Mouse (Mus musculus) left cerebral cortex, adult 8-10 months (tissue): Measurements from ENCODE around the gene Gm42957. TPM values are rescaled to one million over a fixed set of nuclear protein-coding genes. Genes with fewer than 3 reads are reported as not detected.
"Not testable (repeated sequence)": the region's sequence is repeated elsewhere in the genome, so short reads cannot be mapped to it uniquely, and the experiment has no call there.

Experiments
- DNase-seq, 2 experiments: peaks; one replicate each; pipeline ENCODE4 v3.0.0; 2022; ENCODE audit warnings: low spot score in 2 of 2
- total RNA-seq, 4 experiments: library from RNA; stranded (reverse); gene quantifications; 2 replicates each; pipeline ENCODE4 v1.2.4; 2022

The Gm42957 gene
- total RNA-seq, 4 experiments from 2014 or later, result 0.11 to 0.51 (median 0.15) TPM; not detected in 1

DNA sequence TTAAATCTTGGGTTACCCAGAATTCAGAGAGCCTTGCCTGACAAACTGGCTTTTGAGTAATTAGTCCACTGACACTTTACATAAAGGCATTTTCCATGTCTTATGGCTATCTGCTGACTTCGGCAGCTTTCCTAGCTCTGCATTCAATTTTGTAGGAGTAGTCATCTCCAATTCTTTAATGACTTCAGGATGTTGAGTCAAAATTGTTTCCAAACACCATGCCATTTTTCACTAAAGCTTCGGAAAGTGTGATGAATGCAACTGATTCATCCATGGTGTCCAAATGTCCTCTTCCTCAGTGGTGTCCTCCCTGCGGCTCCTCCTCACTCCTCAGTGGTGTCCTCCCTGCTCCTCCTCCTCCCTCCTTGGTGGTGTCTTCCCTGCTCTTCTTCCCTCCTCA lies 17.3 kb upstream of the Gm42957 start:
- no peak for DNase-seq

DNA sequence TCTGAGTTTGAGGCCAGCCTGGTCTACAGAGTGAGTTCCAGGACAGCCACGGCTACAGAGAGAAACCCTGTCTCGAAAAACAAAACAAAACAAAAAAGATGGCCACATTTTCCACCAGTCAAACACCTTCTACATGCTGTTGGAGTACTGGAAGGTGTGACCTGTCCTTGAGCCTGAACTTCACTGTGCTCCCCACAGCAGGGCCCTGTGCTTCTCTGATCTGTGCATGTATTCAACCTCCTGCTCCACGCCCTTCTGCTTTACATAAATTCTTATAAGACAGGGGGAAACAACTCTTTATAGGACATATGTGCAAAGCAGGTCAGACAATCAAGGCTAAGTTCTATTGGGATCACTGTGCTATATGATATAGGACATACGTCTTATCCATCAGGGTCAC lies 12.1 kb upstream of the Gm42957 start:
- no peak for DNase-seq

DNA sequence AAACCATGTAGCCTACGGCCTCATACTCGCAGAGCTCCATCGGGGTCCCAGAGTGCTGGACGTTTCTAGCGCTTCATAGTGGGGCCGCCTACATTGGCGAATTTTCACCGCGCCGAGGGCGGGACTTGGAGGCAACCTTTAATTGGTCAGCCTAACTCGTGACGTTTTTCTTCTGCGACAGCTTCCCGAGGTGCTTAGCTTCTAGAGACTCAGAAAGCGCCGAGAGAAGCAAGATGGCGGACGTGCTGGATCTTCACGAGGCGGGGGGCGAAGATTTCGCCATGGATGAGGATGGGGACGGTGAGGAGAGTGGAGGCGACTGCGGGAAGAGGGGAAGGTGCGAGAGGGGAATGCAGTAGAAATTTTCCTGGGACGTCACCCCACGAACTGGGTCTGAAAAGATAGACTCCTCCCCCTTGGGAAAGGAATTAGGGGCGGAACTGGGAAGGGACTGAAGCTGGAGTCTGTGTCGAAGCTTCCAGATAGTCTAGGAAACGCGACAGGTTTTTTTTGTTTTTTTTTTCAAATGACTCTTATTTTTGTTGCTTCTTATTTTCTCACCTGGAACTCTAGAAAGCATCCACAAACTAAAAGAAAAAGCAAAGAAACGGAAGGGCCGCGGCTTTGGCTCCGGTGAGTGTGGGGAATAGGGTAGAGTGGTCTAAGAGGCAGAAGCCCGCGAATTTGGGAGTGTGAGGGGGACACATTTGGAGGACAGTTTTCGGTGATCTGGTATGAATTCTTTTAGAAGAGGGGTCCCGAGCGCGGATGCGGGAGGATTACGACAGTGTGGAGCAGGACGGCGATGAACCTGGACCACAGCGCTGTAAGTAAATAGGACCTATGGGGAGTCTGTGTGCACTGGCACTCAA lies 5.3 kb upstream of the Gm42957 start, which contains the start of gene Rbm8a:
Rbm8a (plus strand) TSS at position 205 of the 872 bp plus-strand sequence.
- peak; percentile 95 to 96 for DNase-seq

DNA sequence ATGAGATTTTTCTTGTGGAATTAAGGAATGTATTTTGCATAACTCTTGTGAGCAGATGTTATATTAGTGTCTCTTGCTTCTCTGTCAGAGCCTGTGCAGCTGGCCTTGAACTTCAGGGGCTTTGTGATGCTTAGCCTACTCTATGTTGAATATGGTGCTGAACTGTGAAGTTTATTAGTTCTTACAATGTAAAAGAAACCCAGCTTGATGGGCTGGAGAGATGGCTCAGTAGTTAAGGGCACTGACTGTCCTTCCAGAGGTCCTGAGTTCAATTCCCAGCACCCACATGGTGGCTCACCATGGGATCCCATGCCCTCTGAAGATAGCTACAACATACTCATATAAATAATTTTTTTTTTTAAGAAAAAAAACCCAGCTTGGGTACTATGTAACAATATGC lies 3.2 kb upstream of the Gm42957 start:
- no peak for DNase-seq

DNA sequence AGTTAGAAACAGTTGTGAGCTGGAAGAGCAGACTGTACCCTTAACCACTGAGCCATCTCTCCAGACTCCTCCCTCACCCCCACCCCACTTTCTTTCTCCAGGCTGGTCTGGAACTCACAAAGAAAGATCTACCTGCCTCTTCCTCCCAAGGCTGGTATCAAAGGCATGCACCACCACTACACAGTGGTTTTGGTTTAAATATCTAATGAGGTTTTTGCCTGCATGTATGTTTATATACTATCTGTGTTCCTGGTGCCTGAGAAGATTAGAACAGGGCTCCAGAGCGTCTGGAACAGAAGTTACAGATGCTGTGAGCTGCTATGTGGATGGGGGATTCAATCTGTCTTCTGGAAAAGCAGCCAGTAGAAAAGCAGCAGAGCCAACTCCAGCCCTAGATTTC lies 1.3 kb upstream of the Gm42957 start:
- no peak for DNase-seq

DNA sequence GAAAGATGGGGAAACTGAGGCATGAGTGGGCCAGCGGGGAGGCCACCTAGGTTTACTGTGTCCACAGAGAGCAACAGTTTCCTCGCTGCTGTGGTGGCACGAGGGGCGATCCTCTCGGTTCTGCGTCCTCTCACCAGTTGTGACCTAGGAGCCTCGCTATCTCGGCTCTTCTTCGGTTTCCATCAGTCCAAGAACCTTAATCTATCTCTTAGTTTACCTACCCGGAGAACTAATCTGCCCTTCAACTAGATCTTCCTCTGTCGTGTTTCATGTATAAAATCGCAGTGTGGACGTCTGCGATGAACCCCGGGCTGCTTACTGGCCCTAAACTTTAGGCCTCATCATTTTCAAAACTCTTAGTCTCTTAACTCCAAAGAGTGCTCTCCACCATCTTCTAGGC lies 632 bp downstream of the Gm42957 start:
- DNase-seq, result no peak

DNA sequence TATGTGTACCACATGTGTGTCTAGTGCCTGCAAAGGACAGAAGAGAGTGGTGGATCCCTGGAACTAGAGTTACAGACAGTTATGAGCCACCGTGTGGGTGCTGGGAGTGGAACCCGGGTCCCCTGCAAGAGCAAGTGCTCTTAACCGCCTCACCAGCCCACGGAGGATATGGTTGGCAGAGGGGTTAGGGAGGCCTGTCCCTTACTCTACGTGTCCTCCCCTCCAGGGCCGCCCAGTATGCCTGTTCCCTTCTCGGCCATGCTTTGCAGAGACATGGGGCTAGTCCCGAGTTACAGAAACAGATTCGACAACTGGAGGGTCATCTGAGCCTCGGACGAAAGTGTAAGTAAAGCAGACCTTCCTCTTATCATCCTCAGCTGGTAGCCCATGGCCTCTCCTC lies 1.2 kb downstream of the Gm42957 start:
- no peak for DNase-seq

DNA sequence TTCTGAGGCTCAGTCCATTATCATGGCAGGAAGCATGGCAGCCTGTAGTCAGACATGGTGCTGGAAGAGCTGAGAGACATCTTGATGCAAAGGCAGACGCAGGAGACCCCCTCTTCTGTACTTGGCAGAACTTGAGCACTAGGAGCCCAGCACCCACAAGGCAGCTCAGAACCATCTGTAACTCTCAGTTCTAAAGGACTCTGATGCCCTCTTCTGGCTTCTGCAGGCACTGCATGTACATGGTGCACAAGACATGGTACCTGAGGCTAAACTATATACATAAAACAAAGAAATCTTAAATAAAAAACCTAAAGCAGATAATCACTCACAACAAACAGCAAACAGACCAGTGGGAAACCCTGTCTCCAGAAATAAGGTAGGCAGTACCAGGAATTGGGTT lies 3.9 kb downstream of the Gm42957 start:
- DNase-seq, result no peak

DNA sequence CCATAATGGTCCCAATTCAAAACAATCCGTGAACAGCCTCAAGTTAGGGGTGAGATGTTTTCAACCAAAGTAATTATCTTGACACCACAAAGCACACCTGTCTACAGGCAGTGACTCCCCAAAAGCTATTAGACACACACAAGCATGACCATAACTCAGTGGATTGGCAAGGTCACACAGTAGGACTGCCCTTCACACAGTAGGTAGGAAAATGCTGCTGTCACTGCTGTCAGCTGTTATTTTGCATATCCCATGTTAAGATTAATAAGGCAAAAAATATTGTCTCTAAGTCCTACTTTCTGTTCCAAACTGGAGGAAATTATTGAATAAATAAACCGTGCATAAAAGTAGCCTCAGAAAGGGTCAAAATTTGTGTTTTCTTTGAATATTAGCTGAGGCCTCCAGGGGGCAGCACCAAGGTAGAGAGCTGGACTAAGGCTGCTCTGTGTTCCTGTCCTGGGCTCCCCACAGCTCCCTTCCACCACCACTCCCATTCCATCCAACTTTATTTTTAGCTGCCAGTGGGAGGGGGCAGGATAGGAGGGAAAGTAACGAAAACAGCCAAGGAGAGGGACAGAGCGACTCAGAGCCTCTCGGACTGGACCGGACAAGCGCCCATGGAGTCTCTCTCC lies 9.9 kb downstream of the Gm42957 start, which contains the start of gene Itga10:
Itga10 (plus strand) TSS at position 567 of the 632 bp plus-strand sequence.
- no peak for DNase-seq

DNA sequence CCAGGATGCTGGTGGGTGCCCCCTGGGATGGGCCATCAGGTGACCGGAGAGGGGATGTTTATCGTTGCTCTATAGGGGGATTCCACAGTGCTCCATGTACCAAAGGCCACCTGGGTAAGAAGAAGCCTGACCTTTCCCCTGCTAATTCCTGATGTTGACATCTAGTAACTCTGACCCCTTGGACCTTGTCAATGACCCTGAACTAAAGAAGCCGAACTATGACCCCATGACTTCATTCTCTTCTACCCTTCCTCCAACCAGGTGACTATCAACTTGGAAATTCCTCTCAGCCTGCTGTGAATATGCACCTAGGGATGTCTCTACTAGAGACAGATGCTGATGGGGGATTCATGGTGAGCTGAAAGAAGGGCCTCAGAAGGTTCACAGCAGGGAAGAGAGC lies 12.1 kb downstream of the Gm42957 start:
- no peak for DNase-seq

DNA sequence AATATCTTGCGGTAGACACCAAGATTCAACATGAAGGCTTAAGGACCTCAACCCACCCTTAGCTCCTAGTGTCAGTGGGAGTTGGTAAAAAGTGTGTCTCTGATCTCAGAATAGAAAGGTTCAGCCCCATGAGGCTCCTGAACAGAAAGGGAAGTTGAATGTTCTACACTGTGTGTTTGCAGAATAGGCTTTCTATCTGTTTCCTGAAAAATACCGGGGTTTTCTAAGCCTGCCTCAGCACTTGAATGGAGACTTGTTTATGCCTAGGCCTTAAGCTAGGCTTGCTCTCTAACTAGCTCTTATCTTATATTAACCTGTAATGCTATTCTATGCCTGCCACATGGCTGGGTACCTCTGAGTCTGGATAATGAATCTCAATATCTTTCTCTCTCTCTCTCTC lies 25.6 kb downstream of the Gm42957 start:
- DNase-seq, result no peak

DNA sequence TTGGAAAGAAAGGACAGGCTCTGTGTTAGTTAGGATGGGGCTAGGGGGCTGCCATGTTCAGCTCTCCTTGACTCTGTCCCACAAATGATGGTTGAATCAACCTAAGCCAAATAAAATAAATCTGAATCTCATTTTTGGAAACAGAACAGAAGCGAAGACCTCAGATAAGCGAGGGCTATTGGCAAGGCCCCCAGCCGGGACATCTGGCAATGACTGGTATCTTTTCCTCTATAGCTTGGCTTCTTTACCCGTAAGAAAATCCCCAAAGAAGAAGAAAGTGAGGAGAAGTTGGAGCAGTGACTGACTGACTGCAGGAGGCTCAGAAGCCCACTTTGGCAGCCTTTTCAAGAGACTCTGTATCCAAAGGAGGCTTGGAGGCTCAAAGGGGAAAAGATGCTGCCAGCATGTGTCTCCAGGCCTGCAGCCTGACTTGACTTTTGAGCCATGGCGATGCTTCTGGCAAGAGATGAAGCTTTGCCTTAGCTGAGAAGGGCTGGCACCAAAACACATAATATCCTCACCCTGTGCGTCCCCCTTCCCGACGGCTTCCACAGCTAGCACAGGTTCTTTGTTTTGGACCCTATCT lies 27.6 kb downstream of the Gm42957 start:
- no peak for DNase-seq

DNA sequence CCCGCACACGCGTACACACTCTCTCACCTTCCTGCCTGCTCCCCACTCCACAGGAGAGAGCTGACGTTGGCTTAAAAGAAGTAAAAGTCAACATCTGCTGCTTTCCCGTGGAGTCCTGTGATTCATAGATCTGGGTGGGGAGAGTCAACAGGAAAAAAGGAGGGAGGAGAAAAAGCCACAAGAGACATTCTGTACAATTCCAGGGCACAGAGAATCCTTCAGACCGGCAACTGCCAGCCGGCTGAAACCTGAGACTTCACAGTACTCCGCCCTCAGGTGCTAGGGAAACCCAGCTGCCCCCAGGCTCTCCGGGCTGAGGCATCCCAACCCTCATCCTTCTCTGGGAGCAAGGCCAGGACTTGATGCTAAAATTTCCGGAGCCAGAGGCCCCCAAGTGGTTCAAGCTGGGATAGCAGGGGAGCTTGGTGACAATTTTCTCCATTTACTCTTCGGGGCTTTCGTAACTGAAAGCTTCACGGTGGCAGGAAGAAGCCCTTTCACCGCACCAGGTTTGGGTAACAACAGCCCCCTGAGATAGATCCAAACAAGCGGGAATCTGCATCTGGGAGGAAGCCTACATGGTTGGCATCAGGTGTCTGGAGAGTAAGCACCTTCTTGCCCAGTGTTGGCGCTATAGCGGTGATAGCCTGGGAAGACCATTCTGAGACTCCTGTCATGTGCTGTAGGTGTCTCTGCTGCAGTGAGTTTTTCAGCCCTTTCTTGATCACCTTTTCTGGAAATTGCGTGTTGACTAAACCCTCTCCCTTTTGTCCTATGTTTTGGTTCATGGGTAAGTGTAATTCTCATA lies 28.4 kb downstream of the Gm42957 start:
- DNase-seq, result peak; percentile 82 to 85

DNA sequence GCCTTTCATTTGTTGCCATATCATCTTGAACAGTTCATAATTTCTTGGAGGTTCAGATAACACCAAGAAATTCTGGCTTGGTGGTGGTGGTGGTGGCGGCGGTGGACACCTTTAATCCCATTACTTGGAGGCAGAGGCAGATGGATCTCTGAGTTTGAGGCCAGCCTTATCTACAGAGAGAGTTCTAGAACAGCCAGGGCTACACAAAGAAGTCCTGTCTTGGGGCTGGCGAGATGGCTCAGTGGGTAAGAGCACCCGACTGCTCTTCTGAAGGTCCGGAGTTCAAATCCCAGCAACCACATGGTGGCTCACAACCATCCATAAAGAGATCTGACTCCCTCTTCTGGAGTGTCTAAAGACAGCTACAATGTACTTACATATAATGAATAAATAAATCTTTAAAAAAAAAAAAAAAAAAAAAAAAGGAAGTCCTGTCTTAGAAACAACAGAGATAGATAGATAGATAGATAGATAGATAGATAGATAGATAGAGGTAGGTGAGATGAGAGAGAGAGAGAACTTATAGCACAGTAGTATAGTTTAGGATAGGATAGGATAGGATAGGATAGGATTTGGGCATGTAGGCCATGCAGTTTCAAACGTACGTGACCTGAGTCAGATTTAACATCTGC lies 30.6 kb downstream of the Gm42957 start:
- not testable (repeated sequence) for DNase-seq

DNA sequence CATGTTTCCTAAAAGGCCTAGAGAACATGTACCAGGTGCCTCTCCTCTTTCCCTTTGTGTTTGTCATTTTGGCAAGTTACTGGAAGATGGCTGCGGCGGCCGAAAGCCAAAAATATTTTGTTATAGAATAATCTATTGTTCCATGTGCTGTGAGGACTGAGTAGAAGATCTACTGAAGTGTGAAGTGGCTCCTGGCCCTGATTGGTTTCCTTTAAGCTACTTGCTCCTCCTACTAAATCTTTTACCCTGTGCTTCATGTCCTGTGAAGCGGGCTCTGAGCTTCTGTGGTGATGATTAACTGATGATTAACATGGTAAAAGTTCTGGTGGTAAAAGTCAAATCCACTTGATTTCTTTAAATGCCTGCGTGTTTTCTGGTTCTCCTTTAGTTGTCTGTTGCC lies 31.6 kb downstream of the Gm42957 start:
- DNase-seq, result no peak

DNA sequence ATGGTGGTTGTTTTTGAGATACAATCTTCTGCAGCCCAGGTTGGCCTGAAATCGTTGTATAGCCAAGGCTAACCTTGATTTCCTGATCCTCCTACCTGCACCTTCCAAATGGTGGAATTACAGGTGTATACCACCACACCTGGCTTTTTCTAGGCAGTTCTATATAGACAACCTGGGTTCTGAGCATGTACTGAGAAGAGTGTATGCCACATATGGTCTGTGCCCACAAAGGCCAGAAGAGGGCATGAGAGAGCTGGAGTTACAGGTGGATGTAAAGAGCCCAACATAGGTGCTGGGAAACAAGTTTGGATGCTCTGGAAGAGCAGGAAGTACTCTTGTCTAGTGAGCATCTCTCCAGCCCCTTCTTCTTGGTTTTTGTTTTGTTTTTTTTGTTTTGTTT lies 32.0 kb downstream of the Gm42957 start:
- DNase-seq, result no peak

DNA sequence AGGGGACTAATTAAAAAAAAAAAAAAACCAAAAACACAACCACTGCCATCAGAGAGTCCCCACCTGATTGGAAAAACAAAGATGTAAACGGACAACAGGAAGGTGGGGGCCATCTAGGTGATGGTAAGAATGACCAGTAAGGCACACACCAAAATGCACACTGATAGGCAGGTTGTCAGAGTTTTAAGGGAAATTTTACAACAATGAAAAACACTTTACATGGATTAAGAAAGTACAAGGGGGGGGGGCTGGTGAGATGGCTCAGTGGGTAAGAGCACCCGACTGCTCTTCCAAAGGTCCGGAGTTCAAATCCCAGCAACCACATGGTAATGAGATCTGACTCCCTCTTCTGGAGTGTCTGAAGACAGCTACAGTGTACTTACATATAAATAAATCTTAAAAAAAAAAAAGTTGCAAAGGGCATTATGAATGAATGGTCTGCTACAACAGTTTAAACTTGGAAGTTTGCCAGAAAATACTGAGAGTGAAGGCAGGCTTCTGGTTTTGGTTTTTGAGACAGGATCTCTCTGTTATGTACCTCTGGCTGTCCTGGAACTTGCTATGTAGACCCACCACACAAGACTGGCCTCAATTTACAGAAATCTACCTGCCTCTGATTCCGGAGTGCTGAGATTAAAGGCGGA lies 33.3 kb downstream of the Gm42957 start:
- DNase-seq, result no peak

DNA sequence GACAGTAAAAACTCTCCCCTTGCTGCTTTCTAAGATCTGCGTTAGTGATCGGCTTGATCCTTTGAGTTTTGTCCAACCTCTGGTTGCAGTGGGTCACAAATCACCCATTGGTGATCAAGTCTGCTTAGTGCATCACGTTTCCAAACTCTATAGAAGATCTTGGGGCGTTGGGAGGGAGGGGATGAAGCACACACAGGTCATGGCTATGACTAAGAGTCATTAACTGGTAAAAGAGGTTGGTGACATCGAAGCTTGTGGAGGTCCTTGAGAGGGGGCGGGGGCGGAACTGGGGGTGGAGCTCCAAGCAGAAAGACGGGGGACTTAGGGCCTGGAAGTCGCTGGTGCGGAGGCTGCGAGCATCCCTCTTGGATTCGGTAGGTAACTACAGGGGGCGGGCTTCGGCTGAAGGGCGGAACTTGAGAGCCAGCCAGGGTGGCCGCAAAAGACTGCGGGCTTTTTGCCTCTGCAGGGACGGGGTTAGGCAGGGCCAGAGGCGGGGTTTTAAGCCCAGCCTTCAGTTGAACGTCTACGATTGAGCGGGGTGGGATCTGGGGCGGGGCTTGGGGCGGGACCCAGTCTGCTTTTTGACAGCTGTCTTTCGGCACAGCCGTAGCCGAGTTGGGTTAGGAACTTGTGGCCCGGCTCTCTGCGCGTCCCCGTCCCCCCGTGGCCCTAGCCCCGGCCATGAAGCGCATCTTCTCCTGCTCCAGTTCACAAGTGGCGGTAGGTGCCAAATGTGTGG lies 34.6 kb downstream of the Gm42957 start, which contains the start of gene Ankrd35:
Ankrd35 (plus strand) TSS at position 405 of the 742 bp plus-strand sequence.
- DNase-seq, result peak; percentile 57 to 60

DNA sequence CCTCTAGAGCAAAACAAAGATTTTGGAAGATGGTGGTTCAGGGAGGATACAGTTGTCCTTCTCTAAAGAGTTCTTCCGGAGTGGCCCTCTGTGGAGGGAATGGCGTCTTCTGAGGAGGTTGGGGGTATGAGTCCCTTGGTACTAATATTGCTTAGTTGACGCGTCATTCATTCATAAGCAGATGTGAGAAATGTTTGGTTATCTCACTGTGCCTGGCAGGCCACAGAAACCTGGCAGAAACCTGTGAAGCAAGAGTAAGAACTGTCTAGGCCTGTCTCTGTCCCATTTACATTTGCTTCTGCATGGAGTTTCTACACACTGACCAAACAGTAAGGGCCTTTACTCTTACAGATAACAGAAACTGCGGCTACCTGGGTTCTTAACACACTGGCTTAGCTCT lies 36.2 kb downstream of the Gm42957 start:
- no peak for DNase-seq

DNA sequence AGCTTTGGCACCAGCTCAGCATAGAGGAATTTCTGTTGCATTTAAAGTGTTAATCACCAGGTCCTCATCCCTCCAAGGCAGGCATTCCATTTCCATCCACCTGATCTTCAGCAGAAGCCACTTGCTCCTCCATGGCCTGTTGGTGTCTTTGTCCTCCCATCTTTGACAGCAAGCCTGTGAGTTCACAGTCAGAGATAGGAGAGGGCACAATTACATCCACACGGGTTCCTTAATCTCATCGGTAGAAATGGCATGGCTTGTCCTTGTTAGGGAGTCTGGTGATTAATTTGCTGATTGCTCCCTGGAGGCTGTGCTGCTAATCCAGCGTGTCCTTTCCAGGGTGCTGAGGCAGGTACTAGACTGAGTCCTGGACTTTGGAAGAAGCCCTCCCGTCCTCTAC lies 38.2 kb downstream of the Gm42957 start:
- DNase-seq, result no peak
